Mouse (Mus musculus) lung, embryonic 15.5 days (tissue): ENCODE measurements around the gene Fhad1. TPM values are rescaled to one million over a fixed set of nuclear protein-coding genes. Genes with fewer than 3 reads are reported as not detected.

Source experiments
- ATAC-seq: fragments of 200-750 bp; cut with Nextera tagmentation; 2 replicates; pipeline ENCODE4 v1.8.0; 2017; ENCODE audit warnings: moderate number of reproducible peaks, borderline replicate concordance; ENCODE audit not compliant: low FRiP score, low TSS enrichment; ENCODE audit errors: extremely low read depth
- H3K27ac ChIP-seq: fragments of 300-500 bp; sonication (generic); 2 replicates; pipeline ENCODE4 v1.5.1; 2015; ENCODE audit warnings: moderate library complexity, mild to moderate bottlenecking, inconsistent platforms
- H3K27me3 ChIP-seq: fragments of 300-500 bp; sonication (generic); 2 replicates; pipeline ENCODE4 v1.6.1; 2015; ENCODE audit warnings: inconsistent platforms
- H3K36me3 ChIP-seq: fragments of 300-500 bp; sonication (generic); 2 replicates; pipeline ENCODE4 v1.6.1; 2015; ENCODE audit warnings: inconsistent platforms
- H3K4me1 ChIP-seq: fragments of 300-500 bp; sonication (generic); 2 replicates; pipeline ENCODE4 v1.6.1; 2015; ENCODE audit warnings: inconsistent platforms
- H3K4me2 ChIP-seq: fragments of 300-500 bp; sonication (generic); 2 replicates; pipeline ENCODE4 v1.6.1; 2015; ENCODE audit warnings: inconsistent platforms, mild to moderate bottlenecking, moderate library complexity
- H3K4me3 ChIP-seq: fragments of 300-500 bp; sonication (generic); 2 replicates; pipeline ENCODE4 v1.5.1; 2015; ENCODE audit warnings: mild to moderate bottlenecking, inconsistent platforms
- H3K9ac ChIP-seq: fragments of 300-500 bp; sonication (generic); 2 replicates; pipeline ENCODE4 v1.6.1; 2015; ENCODE audit warnings: inconsistent platforms
- H3K9me3 ChIP-seq: fragments of 300-500 bp; sonication (generic); 2 replicates; pipeline ENCODE4 v1.6.1; 2016; ENCODE audit warnings: inconsistent platforms
- WGBS: fragments of 180-500 bp; shearing (Covaris S2); methylation state at CpG from one replicate; pipeline ENCODE4 v1.1.7; 2015; 5-methylcytosine and 5-hydroxymethylcytosine counted together
- polyA plus RNA-seq: library from polyadenylated mRNA; unstranded; fragments of >200 nt; fragmentation: Nextera tagmentation; extraction: Ambion mirVana; gene quantifications from 2 replicates; pipeline ENCODE4 v1.2.1, GENCODE M21; 2015

Gene Fhad1
- polyA plus RNA-seq, 1 experiment from 2014 or later = 1.7 TPM

GRCm38 (mm10) chr4:141948822-141949221 is 66.1 kb downstream of the Fhad1 start:
- no peak overlapping the region for H3K9ac ChIP-seq
- 41% methylated on average over 3 of the region's 3 CpGs for WGBS
- no peaks in the 10 kb centered on the region for H3K9me3 ChIP-seq
- no peak overlapping the region for H3K4me3 ChIP-seq
- no peak for ATAC-seq
- no peaks in the 10 kb centered on the region for H3K36me3 ChIP-seq
- H3K27me3 ChIP-seq = no peaks in the 10 kb centered on the region; the same call in 1 of the 2 replicates
- peaks cover 29% of the 10 kb centered on the region for H3K4me1 ChIP-seq
- peak overlapping the region; percentile 71 for H3K27ac ChIP-seq
- H3K4me2 ChIP-seq = no peak overlapping the region

- Histone ChIP-seq H3K4me1 (no peaks in the 10 kb centered on the region), H3K9me3 (no peaks in the 10 kb centered on the region), H3K27me3 (no peaks in the 10 kb centered on the region; the same call in 1 of the 2 replicates), H3K4me3 (no peak overlapping the region), H3K9ac (no peak overlapping the region), H3K36me3 (no peaks in the 10 kb centered on the region), H3K27ac (no peak overlapping the region), H3K4me2 (no peak overlapping the region)
- no peak for ATAC-seq
- 19% methylated on average over 11 of the region's 11 CpGs for WGBS
Measured at GRCm38 (mm10) chr4:141942403-141942802, 72.5 kb downstream of the Fhad1 start.

- no peaks in the 10 kb centered on the region; the same call in 1 of the 2 replicates for H3K27me3 ChIP-seq
Measured at GRCm38 (mm10) chr4:141941289-141941688, 73.6 kb downstream of the Fhad1 start.

DNA sequence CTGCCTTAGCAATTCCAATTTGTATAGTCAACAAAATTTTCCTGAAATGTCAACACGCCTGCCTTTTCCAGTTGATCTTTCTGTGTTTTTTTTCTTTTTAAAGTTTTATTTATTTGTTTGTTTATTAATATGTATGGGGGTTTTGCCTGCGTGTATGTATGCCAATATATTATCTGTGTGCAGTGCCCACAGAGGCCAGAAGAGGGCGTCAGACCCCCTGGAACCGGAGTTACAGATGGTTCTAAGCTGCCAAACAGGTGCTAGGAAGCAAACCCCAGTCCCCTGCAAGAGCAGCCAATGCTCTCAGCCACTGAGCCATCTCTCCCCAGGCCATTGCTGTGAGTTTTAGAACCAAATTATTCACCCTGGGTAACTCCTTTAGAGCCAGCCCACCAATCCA is 76.3 kb downstream of the Fhad1 start:
- H3K27me3 ChIP-seq = no peaks in the 10 kb centered on the region
- no peaks in the 10 kb centered on the region for H3K9me3 ChIP-seq
- no peak overlapping the region for H3K27ac ChIP-seq
- H3K9ac ChIP-seq = no peak overlapping the region
- ATAC-seq = no peak
- WGBS = 72% methylated on average over 4 of the region's 4 CpGs
- H3K36me3 ChIP-seq = no peaks in the 10 kb centered on the region
- no peaks in the 10 kb centered on the region for H3K4me1 ChIP-seq
- H3K4me2 ChIP-seq = no peak overlapping the region
- H3K4me3 ChIP-seq = no peak overlapping the region

More at GRCm38 (mm10) chr4:141941289-141941688, 73.6 kb downstream of the Fhad1 start:
- no peaks in the 10 kb centered on the region for H3K36me3 ChIP-seq
- ATAC-seq = no peak
- H3K9ac ChIP-seq = no peak overlapping the region
- H3K4me2 ChIP-seq = no peak overlapping the region
- WGBS = 87% methylated on average over 8 of the region's 8 CpGs
- H3K4me3 ChIP-seq = no peak overlapping the region
- H3K9me3 ChIP-seq = no peaks in the 10 kb centered on the region
- H3K27ac ChIP-seq = no peak overlapping the region
- no peaks in the 10 kb centered on the region for H3K4me1 ChIP-seq

DNA sequence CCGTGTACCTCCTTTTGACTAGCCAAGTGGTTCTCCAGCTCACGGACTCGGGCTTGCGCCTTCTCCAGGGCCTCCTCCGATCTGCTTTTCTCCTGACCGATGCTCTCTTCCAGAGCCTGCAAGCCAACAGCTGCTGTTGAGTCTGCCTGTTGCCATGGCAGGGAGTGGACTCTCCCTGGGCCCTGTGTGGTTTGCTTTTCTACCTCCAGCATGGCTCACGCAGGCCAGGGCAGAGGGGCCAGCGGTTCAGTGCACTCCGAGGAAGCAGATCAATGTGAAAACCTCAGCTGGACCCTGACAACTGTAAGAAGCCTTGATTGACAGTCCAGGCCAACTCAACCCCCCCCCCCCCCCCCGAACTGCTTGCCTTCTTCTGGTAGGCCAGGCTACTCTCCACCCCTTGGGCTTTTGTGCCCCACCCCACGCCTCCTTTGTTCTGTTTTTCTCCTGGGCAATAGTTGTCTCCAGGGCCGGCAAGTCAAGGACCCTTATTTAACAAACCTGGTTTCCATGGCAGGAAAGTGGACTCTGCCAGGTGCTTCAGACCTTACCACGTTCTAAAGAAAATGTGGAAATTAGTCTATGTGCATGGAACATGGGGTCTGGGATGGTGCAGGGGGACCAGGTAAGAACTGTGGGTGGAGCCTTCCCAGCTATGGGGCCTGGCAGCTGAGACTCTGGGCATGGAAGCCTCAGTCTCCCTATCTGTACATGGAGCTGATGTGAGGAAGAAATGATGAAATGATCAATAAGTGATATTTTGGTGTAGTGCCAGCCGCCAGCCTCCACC is 81.9 kb downstream of the Fhad1 start:
- no peak overlapping the region for H3K4me3 ChIP-seq
- H3K9ac ChIP-seq = no peak overlapping the region
- H3K36me3 ChIP-seq = no peaks in the 10 kb centered on the region
- peaks cover 8% of the 10 kb centered on the region; the same call in 1 of the 2 replicates for H3K4me1 ChIP-seq
- WGBS = 55% methylated on average over 13 of the region's 14 CpGs
- no peaks in the 10 kb centered on the region for H3K27me3 ChIP-seq
- no peak overlapping the region for H3K4me2 ChIP-seq
- no peak for ATAC-seq
- no peaks in the 10 kb centered on the region for H3K9me3 ChIP-seq
- H3K27ac ChIP-seq = no peak overlapping the region

DNA sequence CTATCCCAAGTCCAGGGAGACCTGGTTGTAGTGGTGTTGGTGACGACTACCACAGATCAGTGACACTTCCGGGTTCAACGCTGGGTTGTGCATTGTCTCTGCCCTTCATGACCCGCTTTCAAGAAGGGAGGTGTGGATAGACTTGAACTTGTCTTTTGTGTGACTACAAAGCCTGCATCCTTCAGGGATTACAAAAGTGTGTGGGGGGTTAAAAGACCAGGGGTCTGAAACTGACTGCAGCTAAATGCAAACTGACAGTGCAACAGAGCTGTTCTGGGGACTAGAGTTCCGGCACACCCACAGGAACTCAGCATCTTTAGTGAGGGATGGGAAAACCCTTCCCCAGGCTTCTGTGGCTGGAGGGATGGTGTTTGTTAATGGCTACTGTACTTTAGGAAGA is 83.4 kb downstream of the Fhad1 start:
- Histone ChIP-seq H3K4me2 (no peak overlapping the region), H3K9me3 (no peaks in the 10 kb centered on the region), H3K4me3 (no peak overlapping the region), H3K36me3 (no peaks in the 10 kb centered on the region), H3K9ac (no peak overlapping the region), H3K27ac (no peak overlapping the region), H3K4me1 (peaks cover 8% of the 10 kb centered on the region; the same call in 1 of the 2 replicates), H3K27me3 (no peaks in the 10 kb centered on the region)
- ATAC-seq = no peak
- 64% methylated on average over 5 of the region's 5 CpGs for WGBS

- no peaks in the 10 kb centered on the region for H3K36me3 ChIP-seq
- H3K4me2 ChIP-seq = no peak overlapping the region
- 81% methylated on average over 11 of the region's 11 CpGs for WGBS
- H3K9ac ChIP-seq = no peak overlapping the region
- H3K9me3 ChIP-seq = no peaks in the 10 kb centered on the region
- H3K4me1 ChIP-seq = peaks cover 16% of the 10 kb centered on the region
- H3K4me3 ChIP-seq = no peak overlapping the region
- H3K27me3 ChIP-seq = no peaks in the 10 kb centered on the region
- ATAC-seq = no peak
- no peak overlapping the region for H3K27ac ChIP-seq
Measured at GRCm38 (mm10) chr4:141930001-141930400, 84.9 kb downstream of the Fhad1 start.

- Histone ChIP-seq H3K9ac (no peak overlapping the region), H3K36me3 (no peaks in the 10 kb centered on the region), H3K4me3 (no peak overlapping the region), H3K4me2 (no peak overlapping the region), H3K27ac (no peak overlapping the region), H3K9me3 (no peaks in the 10 kb centered on the region), H3K27me3 (no peaks in the 10 kb centered on the region), H3K4me1 (peaks cover 16% of the 10 kb centered on the region)
- no peak for ATAC-seq
- 41% methylated on average over 7 of the region's 7 CpGs for WGBS
Measured at GRCm38 (mm10) chr4:141928881-141929281, 86.0 kb downstream of the Fhad1 start.

GRCm38 (mm10) chr4:141925781-141926345 is 89.0 kb downstream of the Fhad1 start:
- peaks cover 16% of the 10 kb centered on the region for H3K4me1 ChIP-seq

DNA sequence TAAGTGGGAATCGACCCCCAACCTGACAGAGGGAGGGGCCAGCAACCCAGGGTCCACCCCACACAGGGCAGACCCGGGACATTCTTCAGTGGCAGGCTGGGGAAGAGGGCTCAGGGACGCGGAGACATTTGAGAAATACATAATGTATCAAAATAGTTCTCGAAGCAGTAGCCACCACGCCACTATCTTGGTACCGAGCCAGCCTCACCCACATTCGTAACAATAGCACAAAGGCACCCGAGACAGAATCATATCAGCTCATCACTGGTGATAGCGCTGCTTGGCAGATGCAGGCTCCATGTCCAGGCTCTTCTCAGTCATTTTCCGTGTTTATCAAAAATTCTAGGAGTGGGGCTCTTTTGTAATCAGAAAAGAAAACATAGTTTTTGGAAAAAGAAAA is 90.9 kb downstream of the Fhad1 start:
- no peaks in the 10 kb centered on the region for H3K9me3 ChIP-seq
- no peaks in the 10 kb centered on the region for H3K36me3 ChIP-seq
- H3K4me3 ChIP-seq = no peak overlapping the region
- H3K27ac ChIP-seq = no peak overlapping the region
- no peaks in the 10 kb centered on the region for H3K27me3 ChIP-seq
- no peak overlapping the region for H3K4me2 ChIP-seq
- WGBS = 51% methylated on average over 11 of the region's 11 CpGs
- H3K4me1 ChIP-seq = peaks cover 8% of the 10 kb centered on the region; the same call in 1 of the 2 replicates
- ATAC-seq = 0 out of 2 replicates have a peak, but pooled peaks have one; percentile 20
- H3K9ac ChIP-seq = no peak overlapping the region

More at GRCm38 (mm10) chr4:141925781-141926345, 89.0 kb downstream of the Fhad1 start:
- Histone ChIP-seq H3K4me2 (no peak overlapping the region), H3K27me3 (no peaks in the 10 kb centered on the region), H3K9ac (no peak overlapping the region), H3K4me3 (no peak overlapping the region), H3K27ac (0 out of 2 replicates have a peak overlapping the region, but pooled peaks have one; percentile 9), H3K36me3 (no peaks in the 10 kb centered on the region), H3K9me3 (no peaks in the 10 kb centered on the region)
- 39% methylated on average over 5 of the region's 5 CpGs for WGBS
- ATAC-seq = 0 out of 2 replicates have a peak, but pooled peaks have one; percentile 13

DNA sequence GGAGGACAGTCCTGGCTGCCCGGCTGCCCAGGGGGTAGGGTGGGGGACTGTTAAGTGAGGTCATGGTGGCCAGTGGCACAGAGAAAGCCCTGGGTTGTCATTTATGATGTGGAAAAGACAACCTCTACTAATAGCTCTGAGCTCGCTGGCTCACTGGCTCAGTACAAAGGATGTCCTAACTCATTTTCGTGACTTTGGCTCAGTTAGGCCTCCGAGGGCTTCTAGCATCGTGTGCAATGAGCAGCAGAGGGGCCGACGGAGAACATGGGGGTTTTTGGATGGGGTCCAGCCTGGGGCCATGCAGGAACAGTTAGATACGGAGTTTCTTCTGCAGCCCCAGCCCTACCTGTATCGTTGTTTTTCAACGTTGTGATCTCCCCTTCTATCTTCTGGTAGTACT is 94.5 kb downstream of the Fhad1 start:
- Histone ChIP-seq H3K9ac (no peak overlapping the region), H3K4me2 (no peak overlapping the region), H3K27ac (no peak overlapping the region), H3K27me3 (no peaks in the 10 kb centered on the region), H3K36me3 (no peaks in the 10 kb centered on the region), H3K9me3 (no peaks in the 10 kb centered on the region), H3K4me1 (no peaks in the 10 kb centered on the region), H3K4me3 (no peak overlapping the region)
- no peak for ATAC-seq
- WGBS = 77% methylated on average over 10 of the region's 10 CpGs

DNA sequence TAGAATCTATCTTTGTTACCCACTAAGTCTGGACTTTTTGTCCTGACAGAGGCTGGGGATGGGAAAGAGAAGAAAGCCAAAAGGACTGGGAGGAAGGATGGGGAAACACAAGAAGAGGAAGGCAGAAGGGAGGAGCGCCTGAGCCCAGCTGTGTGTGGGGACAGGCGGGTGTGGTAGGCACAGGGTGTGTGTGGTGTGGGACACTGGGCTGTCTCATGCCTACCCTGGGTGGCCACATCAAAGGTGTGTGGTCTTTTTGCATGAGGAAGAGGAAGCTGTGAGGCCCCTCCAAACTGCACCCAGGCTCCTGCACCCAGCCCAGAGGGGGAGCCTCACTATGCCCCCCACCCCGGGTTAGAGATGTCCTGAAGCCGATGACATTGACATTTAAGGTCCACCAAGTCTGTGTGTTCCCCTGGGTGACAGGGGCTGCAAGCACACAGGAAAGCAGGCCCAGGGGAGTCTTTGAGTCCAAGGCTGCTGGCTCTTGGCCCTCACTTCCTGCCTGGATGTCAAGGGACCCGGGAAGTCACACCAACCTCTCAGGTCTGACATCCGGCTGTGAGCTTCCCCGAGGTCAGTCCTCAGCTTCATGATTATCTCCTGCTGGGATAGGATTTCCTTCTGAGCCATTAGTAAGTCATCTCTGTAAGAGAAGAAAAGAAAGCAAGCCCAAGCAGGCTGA is 97.0 kb downstream of the Fhad1 start:
- Histone ChIP-seq H3K27ac (no peak overlapping the region), H3K9me3 (no peaks in the 10 kb centered on the region), H3K27me3 (no peaks in the 10 kb centered on the region), H3K36me3 (no peaks in the 10 kb centered on the region), H3K4me3 (no peak overlapping the region), H3K4me2 (no peak overlapping the region), H3K9ac (no peak overlapping the region), H3K4me1 (peaks cover 10% of the 10 kb centered on the region; the same call in 1 of the 2 replicates)
- WGBS = 57% methylated on average over 7 of the region's 7 CpGs
- no peak for ATAC-seq
